Comparison of ENCODE assay signal across 14 mouse cellular contexts in the genomic region with DNA sequence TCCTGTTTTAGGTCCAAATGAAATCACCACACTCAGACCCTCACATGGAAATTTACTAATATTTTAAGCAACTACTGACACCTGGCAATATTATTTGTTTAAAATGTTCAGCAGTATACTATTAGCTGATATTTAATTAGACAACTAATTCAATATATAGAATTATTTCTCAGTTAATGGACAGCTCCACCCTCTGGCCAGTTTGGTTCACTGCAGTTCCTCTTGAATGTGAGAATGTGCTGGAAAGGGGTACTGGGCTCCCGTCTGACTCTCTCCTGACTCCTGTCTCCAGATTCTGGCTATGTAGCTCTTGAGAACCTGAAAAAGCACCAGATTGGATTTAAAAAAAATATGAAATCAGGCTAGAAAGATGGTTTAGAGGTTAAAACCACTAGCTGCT. TPM values are rescaled to one million over a fixed set of nuclear protein-coding genes. Genes with fewer than 3 reads are reported as not detected.
A peak's percentile ranks its signal among the peaks of the same experiment; 100 is the strongest.
DNase-seq lines count a peak whose midpoint lies in the region; ATAC-seq and TF ChIP-seq lines count a peak whose summit lies in the region.
"Had no signal": no experiment of that assay in that cellular context is flagged by ENCODE, and none has a peak within 500 bp of the region (broad histone marks: within the 10 kb centered on the region; RNA-seq: fewer than 3 reads in every experiment).

No protein-coding gene starts in this region.

- TF ChIP-seq CTCF in heart, postnatal 0 days (IDR thresholded peaks at IDR 0.05; ENCODE audit: low read depth) = peak; percentile 21; the same call in 1 of the 2 replicates
- peak; percentile 18; the same call in 1 of the 2 replicates for TF ChIP-seq CTCF in lung, adult 2 months (IDR thresholded peaks at IDR 0.05; ENCODE audit: insufficient read depth, low read length)
- peak; percentile 29 for TF ChIP-seq CTCF in ES-Bruce4 (IDR thresholded peaks at IDR 0.05; ENCODE audit: low read depth, low read length)

- H3K9ac ChIP-seq in heart, postnatal 0 days (replicated peaks; ENCODE audit: low read depth, low read length) = no peak overlapping the region
- no peak overlapping the region for H3K9ac ChIP-seq in ES-Bruce4 (ENCODE audit: low read depth, poor library complexity, severe bottlenecking)
- H3K9ac ChIP-seq: stomach, embryonic 15.5 days had no signal

- ATAC-seq in heart, postnatal 0 days (ENCODE audit: insufficient read depth, low read depth) = no peak
- ATAC-seq: CD4-positive, CD25-positive, alpha-beta regulatory T cell, adult 4 months had no signal

- WGBS in heart, postnatal 0 days = 52% methylated on average over 1 of the region's 1 CpGs
- 68% methylated on average over 1 of the region's 1 CpGs for WGBS in heart, embryonic 10.5 days
- 47% methylated on average over 1 of the region's 1 CpGs for WGBS in lung, adult 2 months

- H3K36me3 ChIP-seq in heart, postnatal 0 days (replicated peaks; ENCODE audit: control insufficient read depth, insufficient read depth, low read length) = no peaks in the 10 kb centered on the region
- no peaks in the 10 kb centered on the region for H3K36me3 ChIP-seq in heart, embryonic 10.5 days
- H3K36me3 ChIP-seq in ES-Bruce4 (ENCODE audit: control insufficient read depth, insufficient read depth, low read length, poor library complexity, severe bottlenecking) = no peaks in the 10 kb centered on the region
- H3K36me3 ChIP-seq: stomach, embryonic 15.5 days had no signal

- H3K4me1 ChIP-seq in heart, postnatal 0 days (ENCODE audit: control insufficient read depth, insufficient read depth) = no peaks in the 10 kb centered on the region
- H3K4me1 ChIP-seq in heart, embryonic 10.5 days = peaks cover 4% of the 10 kb centered on the region; the same call in 1 of the 2 replicates
- H3K4me1 ChIP-seq in lung, adult 2 months (ENCODE audit: control insufficient read depth, insufficient read depth, low read length) = no peaks in the 10 kb centered on the region
- H3K4me1 ChIP-seq in ES-Bruce4 (ENCODE audit: control insufficient read depth, insufficient read depth, low read length) = peaks cover 5% of the 10 kb centered on the region
- H3K4me1 ChIP-seq: stomach, embryonic 15.5 days had no signal

- no peaks in the 10 kb centered on the region for H3K9me3 ChIP-seq in heart, postnatal 0 days (replicated peaks; ENCODE audit: control insufficient read depth, low read length)
- no peaks in the 10 kb centered on the region for H3K9me3 ChIP-seq in heart, embryonic 10.5 days
- no peaks in the 10 kb centered on the region; the same call in 1 of the 2 replicates for H3K9me3 ChIP-seq in ES-Bruce4 (replicated peaks; ENCODE audit: control insufficient read depth, insufficient read depth, low read length, poor library complexity, severe bottlenecking)
- H3K9me3 ChIP-seq: stomach, embryonic 15.5 days had no signal

- DNase-seq in heart, postnatal 0 days (ENCODE audit: low spot score) = no peak
- no peak for DNase-seq in heart, embryonic 10.5 days (ENCODE audit: low spot score)
- DNase-seq in lung, adult 2 months = no peak
- no peak for DNase-seq in lung, postnatal 10 days
- DNase-seq in induced T-regulatory cell, adult 2 months (ENCODE audit: low read depth) = peak; percentile 28
- no peak for DNase-seq in thymus, adult 18-20 months
- no peak for DNase-seq in adrenal gland, postnatal 4 days (ENCODE audit: low spot score in 2 of 2)
- DNase-seq: heart, adult 18-20 months; heart, postnatal 4 days; kidney, postnatal 25 days; right cerebral cortex, postnatal 14 days had no signal

- TF ChIP-seq POLR2A in lung, adult 2 months (IDR thresholded peaks at IDR 0.05; ENCODE audit: borderline replicate concordance, extremely low read depth, low read depth, low read length) = no peak
- no peak for TF ChIP-seq POLR2A in ES-Bruce4 (IDR thresholded peaks at IDR 0.05; ENCODE audit: insufficient read depth, low read length)

- no peak overlapping the region for H3K4me2 ChIP-seq in heart, postnatal 0 days (ENCODE audit: low read depth, low read length)
- H3K4me2 ChIP-seq: stomach, embryonic 15.5 days had no signal

- H3K4me3 ChIP-seq in heart, postnatal 0 days (ENCODE audit: low read depth, low read length) = no peak overlapping the region
- H3K4me3 ChIP-seq in heart, embryonic 10.5 days = no peak overlapping the region
- no peak overlapping the region for H3K4me3 ChIP-seq in lung, adult 2 months (replicated peaks; ENCODE audit: extremely low read depth, low read depth, low read length)
- H3K4me3 ChIP-seq in ES-Bruce4 (ENCODE audit: low read depth, low read length) = no peak overlapping the region
- H3K4me3 ChIP-seq: stomach, embryonic 15.5 days had no signal

- no peak for TF ChIP-seq EP300 in heart, postnatal 0 days (IDR thresholded peaks at IDR 0.05; ENCODE audit: low read depth)
- TF ChIP-seq EP300 in ES-Bruce4 (IDR thresholded peaks at IDR 0.05; ENCODE audit: insufficient read depth, low read depth, low read length) = no peak

- H3K27me3 ChIP-seq in heart, postnatal 0 days (ENCODE audit: control insufficient read depth, insufficient read depth, low read length) = no peaks in the 10 kb centered on the region
- no peaks in the 10 kb centered on the region for H3K27me3 ChIP-seq in heart, embryonic 10.5 days (ENCODE audit: insufficient read depth, poor library complexity, severe bottlenecking)
- no peaks in the 10 kb centered on the region for H3K27me3 ChIP-seq in ES-Bruce4 (ENCODE audit: control insufficient read depth, insufficient read depth, low read length, poor library complexity, severe bottlenecking)
- H3K27me3 ChIP-seq: stomach, embryonic 15.5 days had no signal

- no peak overlapping the region for H3K27ac ChIP-seq in heart, postnatal 0 days (ENCODE audit: low read depth)
- no peak overlapping the region for H3K27ac ChIP-seq in heart, embryonic 10.5 days
- no peak overlapping the region for H3K27ac ChIP-seq in ES-Bruce4 (ENCODE audit: insufficient read depth, low read length)
- H3K27ac ChIP-seq: stomach, embryonic 15.5 days had no signal

RNA-seq across cellular contexts. Expression of a gene that starts 17.0 kb away (rescaled TPM):
- 9.5 and 13.6 TPM in 2 replicates for total RNA-seq in heart, postnatal 0 days (2014; rRNA removed; ENCODE audit: low replicate concordance)
- polyA plus RNA-seq in heart, postnatal 0 days (2015; fragmentation: Nextera tagmentation; extraction: Ambion mirVana) = 3.0 and 4.2 TPM in 2 replicates
- 10.7 and 13.8 TPM in 2 replicates for polyA plus RNA-seq in heart, embryonic 10.5 days (2016; fragmentation: Nextera tagmentation; extraction: Ambion mirVana)
- 5.7 and 10.2 TPM in 2 replicates for polyA plus RNA-seq in lung, adult 2 months (2012; rRNA removed)
- polyA plus RNA-seq in ES-Bruce4 (2011; ENCODE audit: insufficient read depth, insufficient read length, low read depth, missing spikeins) = 14.4 and 15.7 TPM in 2 replicates
- 10 to 100 TPM; 11.1 to 63.3 TPM for total RNA-seq in adrenal gland, postnatal 4 days (2021)
